Mouse (Mus musculus) midbrain, embryonic 10.5 days (tissue): Measurements from ENCODE around the gene Naa40. TPM values are rescaled to one million over a fixed set of nuclear protein-coding genes. Genes with fewer than 3 reads are reported as not detected.

ENCODE experiments used
- DNase-seq: peaks from one replicate; pipeline ENCODE4 v3.0.0-alpha.2; 2017; ENCODE audit warnings: low spot score
- H3K27ac ChIP-seq: fragments of 300-500 bp; sonication (generic); replicated peaks from 2 replicates; pipeline ENCODE4 v1.5.1; 2016; ENCODE audit warnings: mild to moderate bottlenecking
- H3K27me3 ChIP-seq: fragments of 300-500 bp; sonication (generic); 2 replicates; pipeline ENCODE4 v1.6.1; 2016; ENCODE audit warnings: low read depth, mild to moderate bottlenecking; ENCODE audit not compliant: poor library complexity, severe bottlenecking
- H3K36me3 ChIP-seq: fragments of 300-500 bp; sonication (generic); 2 replicates; pipeline ENCODE4 v1.6.1; 2016; ENCODE audit warnings: mild to moderate bottlenecking, moderate library complexity
- H3K4me1 ChIP-seq: fragments of 300-500 bp; sonication (generic); 2 replicates; pipeline ENCODE4 v1.6.1; 2016
- H3K4me3 ChIP-seq: fragments of 300-500 bp; sonication (generic); 2 replicates; pipeline ENCODE4 v1.5.1; 2016; ENCODE audit warnings: mild to moderate bottlenecking, moderate library complexity
- H3K9me3 ChIP-seq: fragments of 300-500 bp; sonication (generic); replicated peaks from 2 replicates; pipeline ENCODE4 v1.6.1; 2016; ENCODE audit warnings: mild to moderate bottlenecking
- WGBS: fragments of 180-500 bp; shearing (Covaris S2); methylation state at CpG from one replicate; pipeline ENCODE4 v1.1.7; 2016; 5-methylcytosine and 5-hydroxymethylcytosine counted together
- polyA plus RNA-seq: library from polyadenylated mRNA; unstranded; fragments of >200 nt; fragmentation: Nextera tagmentation; extraction: Ambion mirVana; gene quantifications from 2 replicates; pipeline ENCODE4 v1.2.1, GENCODE M21; 2016

Gene Naa40
- polyA plus RNA-seq, 1 experiment from 2014 or later: 105 TPM

DNA sequence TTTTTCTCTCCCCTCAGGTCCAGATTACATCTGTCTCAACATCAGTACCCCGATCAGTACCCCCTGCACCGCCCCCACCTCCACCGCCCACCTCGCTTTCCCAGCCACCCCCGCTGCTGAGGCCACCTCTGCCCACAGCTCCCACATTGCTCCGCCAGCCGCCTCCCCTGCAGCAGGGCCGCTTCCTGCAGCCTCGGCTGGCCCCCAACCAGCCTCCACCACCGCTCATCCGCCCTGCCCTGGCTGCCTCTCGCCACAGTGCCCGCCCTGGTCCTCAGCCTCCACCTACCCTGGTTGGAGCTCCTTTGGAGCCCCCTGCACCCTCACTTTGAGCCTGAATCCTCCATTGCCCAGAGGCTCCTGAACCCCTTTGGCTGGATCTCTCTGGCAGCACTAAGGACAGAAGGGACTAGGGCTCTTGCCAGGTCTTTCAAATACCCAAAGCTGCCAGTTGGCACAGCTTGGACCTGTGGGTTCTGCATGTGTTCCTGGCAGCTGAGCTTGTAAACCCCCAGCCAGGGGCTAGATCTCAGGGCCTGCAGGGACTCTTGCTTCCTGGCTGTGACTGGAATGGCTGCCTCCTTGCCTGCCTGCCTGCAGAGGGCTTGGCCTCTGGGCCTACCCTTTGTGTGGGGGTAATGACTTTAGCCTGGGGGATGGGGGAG, 33.5 kb upstream of the Naa40 start:
- Histone ChIP-seq H3K27me3 (no peaks in the 10 kb centered on the region), H3K9me3 (no peaks in the 10 kb centered on the region), H3K4me3 (0 out of 2 replicates have a peak overlapping the region, but pooled peaks have one; percentile 1), H3K4me1 (peaks cover 82% of the 10 kb centered on the region), H3K27ac (peak overlapping the region; percentile 19), H3K36me3 (peaks cover 100% of the 10 kb centered on the region)
- WGBS: 91% methylated on average over 13 of the region's 13 CpGs
- no peak for DNase-seq

DNA sequence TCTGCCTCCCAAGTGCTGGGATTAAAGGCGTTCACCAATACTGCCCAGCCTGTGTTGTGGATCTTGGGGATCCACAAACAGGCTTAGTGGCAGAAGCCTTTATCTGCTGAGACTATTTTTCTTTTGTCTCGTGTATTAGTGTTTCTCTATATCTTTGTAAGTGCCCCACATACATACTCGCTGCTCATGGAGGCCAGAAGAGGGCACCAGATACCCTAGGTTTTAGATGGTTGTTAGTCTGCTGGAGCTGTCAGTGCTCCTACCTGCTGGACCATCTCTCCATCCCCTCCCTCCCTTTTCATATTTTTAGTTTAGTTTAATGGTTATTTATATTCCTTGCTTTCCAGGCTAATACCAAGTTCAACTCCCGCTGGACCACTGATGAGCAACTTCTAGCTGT, 32.5 kb upstream of the Naa40 start:
- 90% methylated on average over 4 of the region's 4 CpGs for WGBS
- Histone ChIP-seq H3K4me1 (peaks cover 82% of the 10 kb centered on the region), H3K27ac (no peak overlapping the region), H3K9me3 (no peaks in the 10 kb centered on the region), H3K4me3 (no peak overlapping the region), H3K36me3 (peaks cover 90% of the 10 kb centered on the region), H3K27me3 (no peaks in the 10 kb centered on the region)
- no peak for DNase-seq

DNA sequence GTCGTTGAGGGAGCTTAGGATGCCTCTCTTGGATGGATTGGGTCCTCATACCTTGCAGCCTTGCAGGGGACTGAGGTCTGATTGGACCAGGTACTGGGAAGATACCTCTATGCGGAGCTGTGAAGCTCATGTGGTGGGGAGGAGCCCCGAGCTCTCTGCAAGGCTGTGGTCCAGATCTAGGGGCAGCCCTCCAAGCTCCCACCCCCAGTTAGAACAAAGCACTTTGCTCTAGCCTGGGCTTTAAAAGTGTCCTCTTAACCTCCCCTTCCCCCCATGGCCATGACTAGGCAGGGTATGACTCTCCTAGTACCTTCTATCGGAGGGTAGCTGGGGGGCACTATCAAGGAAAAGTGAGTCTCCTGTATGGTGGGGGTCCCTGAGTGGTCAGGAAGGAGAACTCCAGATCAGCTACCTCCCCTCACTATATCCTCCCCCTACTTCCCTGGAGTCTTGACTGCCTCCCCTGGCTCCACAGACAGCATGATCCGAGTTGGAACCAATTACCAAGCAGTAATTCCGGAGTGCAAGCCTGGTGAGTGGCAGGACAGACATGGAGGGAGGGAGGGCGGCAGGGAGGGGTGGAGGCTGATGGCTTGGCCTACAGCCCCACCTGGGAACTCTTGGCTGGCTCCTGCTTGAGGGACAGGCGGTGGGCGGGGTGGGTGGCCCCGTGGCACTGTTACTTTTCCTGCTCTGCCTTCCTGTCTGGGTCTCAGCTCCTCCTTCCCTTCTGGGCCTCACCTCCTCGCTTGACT, 28.5 kb upstream of the Naa40 start:
- no peak for DNase-seq
- H3K27ac ChIP-seq: peak overlapping the region; percentile 100
- WGBS: 12% methylated on average over 11 of the region's 11 CpGs
- H3K4me1 ChIP-seq: peaks cover 84% of the 10 kb centered on the region
- H3K36me3 ChIP-seq: peaks cover 50% of the 10 kb centered on the region
- peak overlapping the region; percentile 98 for H3K4me3 ChIP-seq
- H3K27me3 ChIP-seq: no peaks in the 10 kb centered on the region
- no peaks in the 10 kb centered on the region for H3K9me3 ChIP-seq

DNA sequence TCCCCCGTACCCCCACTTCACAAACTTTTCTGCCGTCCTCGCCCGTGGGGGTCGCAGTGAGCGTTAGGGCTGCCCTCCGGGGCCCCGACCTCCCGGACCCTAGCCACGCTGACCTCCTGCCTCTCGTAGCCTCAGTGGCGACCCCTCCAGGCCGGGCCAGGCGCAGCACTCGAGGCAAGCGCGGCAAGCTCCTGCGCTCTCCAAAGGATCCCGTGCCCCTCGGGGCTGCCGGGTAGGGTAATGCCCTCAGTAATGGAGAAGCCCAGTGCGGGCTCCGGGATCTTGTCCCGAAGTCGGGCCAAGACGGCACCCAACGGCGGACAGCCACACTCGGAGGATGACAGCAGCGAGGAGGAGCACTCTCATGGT, 27.7 kb upstream of the Naa40 start:
- peaks cover 86% of the 10 kb centered on the region for H3K4me1 ChIP-seq
- 0% methylated on average over 30 of the region's 30 CpGs for WGBS

DNA sequence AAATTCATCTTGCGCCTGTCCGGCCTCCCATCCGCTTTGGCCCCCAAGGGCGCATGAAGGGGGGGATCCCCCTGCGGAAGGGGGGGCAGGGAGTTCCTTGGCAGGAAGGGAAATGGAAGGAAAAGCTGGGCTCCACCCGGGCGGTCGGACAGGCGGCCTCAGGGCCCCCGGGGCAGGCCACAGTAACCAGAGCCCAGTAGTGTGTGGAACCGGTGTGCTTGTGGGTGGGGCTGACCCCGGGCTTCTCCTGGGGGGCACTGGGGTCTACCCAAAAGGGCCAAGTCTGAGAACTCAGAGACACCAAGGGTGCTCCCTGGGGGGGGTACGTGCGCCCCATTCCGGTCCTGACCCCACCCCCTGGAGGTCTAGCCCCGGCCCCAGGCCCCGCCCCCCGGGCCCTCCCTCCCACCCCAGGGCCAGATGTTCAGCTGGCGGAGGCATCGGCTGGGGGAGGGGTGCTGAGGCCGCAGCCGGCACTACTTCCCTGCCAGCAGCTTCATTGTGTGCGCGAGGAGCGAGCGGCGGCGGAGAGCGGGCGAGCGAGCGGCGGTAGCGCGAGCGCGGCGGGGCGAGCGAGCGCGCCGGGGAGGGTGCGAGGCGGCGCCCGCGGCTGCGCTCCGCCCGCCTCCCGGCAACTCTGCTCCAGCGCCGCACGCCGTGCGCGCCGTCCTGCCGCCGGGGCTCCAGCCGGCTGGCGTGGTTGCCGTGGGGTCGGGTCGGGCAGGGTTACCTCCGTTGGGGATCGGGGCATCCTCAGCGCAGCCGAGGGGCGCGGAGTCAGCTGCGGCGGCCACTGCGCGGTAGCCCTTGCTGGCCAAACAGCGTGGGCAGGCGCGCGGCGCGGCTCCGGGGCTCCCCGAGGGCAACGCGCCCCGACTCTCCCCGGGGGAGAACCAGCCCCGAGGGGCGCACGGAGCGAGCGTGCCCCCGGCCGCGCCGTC, 27.1 kb upstream of the Naa40 start:
- H3K27ac ChIP-seq: peak overlapping the region; percentile 100
- peak overlapping the region; percentile 98 for H3K4me3 ChIP-seq
- H3K9me3 ChIP-seq: no peaks in the 10 kb centered on the region
- H3K4me1 ChIP-seq: peaks cover 90% of the 10 kb centered on the region
- no peaks in the 10 kb centered on the region for H3K27me3 ChIP-seq
- peak; percentile 94 for DNase-seq
- under 1% methylated on average over 84 of the region's 97 CpGs for whole genome bisulfite sequencing
- H3K36me3 ChIP-seq: peaks cover 36% of the 10 kb centered on the region

More for the DNA sequence above, 27.7 kb upstream of the Naa40 start:
- DNase-seq: peak; percentile 91
- no peaks in the 10 kb centered on the region for H3K9me3 ChIP-seq
- peak overlapping the region; percentile 98 for H3K4me3 ChIP-seq
- peaks cover 42% of the 10 kb centered on the region for H3K36me3 ChIP-seq
- H3K27me3 ChIP-seq: no peaks in the 10 kb centered on the region
- H3K27ac ChIP-seq: peak overlapping the region; percentile 100

DNA sequence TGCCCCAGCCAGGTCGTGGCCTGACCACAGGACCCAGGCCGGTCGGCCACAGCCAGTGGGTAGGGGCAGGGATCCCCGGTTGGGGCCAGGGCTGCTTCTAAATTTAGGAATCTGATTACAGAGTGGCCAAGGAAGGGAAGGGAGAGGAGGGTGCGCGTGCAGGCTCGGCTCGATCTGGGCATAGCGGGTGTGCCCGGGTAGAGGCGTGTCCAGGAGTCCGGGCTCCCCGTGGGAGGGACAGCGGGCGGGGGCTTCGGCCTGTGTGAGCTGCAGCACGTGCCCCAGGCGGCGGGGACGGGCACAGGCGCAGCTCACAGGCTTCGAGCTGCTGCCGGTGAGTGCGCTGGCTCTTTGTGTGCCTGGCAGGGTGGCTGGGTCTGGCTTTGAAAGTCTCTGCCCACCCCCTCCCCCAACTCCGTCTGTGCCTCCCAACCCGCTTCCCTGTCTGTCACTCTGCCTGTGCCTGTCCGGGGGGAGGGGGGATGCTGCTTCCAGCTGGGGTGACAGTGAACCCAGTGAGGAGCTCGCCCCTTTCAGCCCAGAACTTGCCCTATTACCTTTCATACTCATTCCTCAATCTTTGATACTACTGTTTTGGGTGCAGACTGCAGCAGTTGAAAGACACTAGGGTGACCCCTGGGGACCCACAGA, 26.2 kb upstream of the Naa40 start, which contains the start of gene Rcor2:
TSS of gene Rcor2 (plus strand) at position 235 of the 651 bp plus-strand sequence.
- peak within 1 kb of the TSS; percentile 100 for H3K27ac ChIP-seq
- H3K36me3 ChIP-seq: peaks cover 27% of the 10 kb centered on the region
- 0% methylated on average over 28 of the region's 28 CpGs for WGBS
- peak within 1 kb of the TSS; percentile 98 for H3K4me3 ChIP-seq
- peaks cover 3% of the 10 kb centered on the region; the same call in 1 of the 2 replicates for H3K9me3 ChIP-seq
- no peaks in the 10 kb centered on the region for H3K27me3 ChIP-seq
- H3K4me1 ChIP-seq: peaks cover 82% of the 10 kb centered on the region
- DNase-seq: peak; percentile 91

DNA sequence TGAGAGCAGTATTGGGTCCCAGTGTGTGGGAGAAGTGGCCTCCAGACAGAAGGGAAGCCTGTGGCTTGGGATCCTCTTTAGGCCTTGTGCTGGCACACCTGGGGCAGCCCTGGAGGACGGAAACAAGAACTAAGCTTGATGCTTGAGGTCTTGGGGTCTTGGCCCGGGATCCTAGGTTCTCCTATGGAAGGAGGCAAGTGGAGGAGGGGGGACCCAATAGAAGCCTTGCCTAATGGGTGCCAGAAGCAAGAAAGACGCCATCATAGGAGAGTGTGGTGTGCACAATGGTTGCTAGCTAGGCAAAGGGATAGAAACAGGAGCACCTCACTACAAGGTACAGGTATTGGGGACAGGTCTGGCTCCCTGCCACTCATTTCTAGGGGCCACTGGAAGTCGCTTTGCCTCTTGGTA, 25.4 kb upstream of the Naa40 start:
- Histone ChIP-seq H3K4me1 (peaks cover 74% of the 10 kb centered on the region), H3K4me3 (peak overlapping the region; percentile 98)
- 21% methylated on average over 4 of the region's 4 CpGs for WGBS

DNA sequence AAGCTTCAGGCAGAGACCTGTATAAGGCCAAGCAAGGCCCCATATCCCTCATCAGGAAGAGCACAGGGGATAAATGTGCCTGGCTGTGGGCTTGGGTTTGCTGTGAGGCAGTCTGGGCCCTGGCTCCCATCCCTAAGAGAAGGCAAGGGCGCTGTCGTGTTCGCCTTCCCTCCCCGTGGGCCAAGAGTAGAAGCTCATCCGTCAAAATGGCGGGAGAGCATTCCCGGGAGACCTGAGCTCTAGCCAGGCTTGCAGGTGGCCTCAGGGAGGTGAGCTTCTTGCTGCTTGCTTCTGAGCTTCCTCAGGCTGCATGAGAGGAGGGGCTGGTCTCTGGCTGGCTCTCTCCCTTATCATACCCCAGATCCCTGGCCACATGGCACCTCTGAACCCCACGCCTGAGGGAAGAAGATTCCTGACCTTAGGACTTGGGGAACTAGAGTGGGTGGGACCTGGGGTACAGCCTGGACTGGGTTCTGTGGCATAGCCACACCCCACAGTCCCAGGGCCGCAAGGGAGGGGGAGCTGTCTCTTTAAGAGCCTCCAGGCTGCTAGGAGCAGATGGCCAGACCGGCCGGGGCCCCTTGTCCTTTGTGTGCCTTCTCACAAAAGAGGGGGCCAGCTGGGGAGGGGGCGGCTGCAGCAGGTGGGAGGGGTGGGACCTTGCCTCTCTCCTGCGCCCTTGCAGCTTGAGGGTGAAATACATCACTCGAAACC, 24.7 kb upstream of the Naa40 start:
- H3K4me1 ChIP-seq: peaks cover 66% of the 10 kb centered on the region
- H3K27ac ChIP-seq: peak overlapping the region; percentile 100
- H3K9me3 ChIP-seq: peaks cover 5% of the 10 kb centered on the region; the same call in 1 of the 2 replicates
- DNase-seq: peak; percentile 89
- H3K27me3 ChIP-seq: no peaks in the 10 kb centered on the region
- H3K36me3 ChIP-seq: peaks cover 12% of the 10 kb centered on the region
- 9% methylated on average over 14 of the region's 14 CpGs for WGBS
- H3K4me3 ChIP-seq: peak overlapping the region; percentile 98

More for the DNA sequence above, 25.4 kb upstream of the Naa40 start:
- peaks cover 5% of the 10 kb centered on the region; the same call in 1 of the 2 replicates for H3K9me3 ChIP-seq
- DNase-seq: no peak
- no peaks in the 10 kb centered on the region for H3K27me3 ChIP-seq
- peaks cover 20% of the 10 kb centered on the region for H3K36me3 ChIP-seq
- peak overlapping the region; percentile 100 for H3K27ac ChIP-seq

DNA sequence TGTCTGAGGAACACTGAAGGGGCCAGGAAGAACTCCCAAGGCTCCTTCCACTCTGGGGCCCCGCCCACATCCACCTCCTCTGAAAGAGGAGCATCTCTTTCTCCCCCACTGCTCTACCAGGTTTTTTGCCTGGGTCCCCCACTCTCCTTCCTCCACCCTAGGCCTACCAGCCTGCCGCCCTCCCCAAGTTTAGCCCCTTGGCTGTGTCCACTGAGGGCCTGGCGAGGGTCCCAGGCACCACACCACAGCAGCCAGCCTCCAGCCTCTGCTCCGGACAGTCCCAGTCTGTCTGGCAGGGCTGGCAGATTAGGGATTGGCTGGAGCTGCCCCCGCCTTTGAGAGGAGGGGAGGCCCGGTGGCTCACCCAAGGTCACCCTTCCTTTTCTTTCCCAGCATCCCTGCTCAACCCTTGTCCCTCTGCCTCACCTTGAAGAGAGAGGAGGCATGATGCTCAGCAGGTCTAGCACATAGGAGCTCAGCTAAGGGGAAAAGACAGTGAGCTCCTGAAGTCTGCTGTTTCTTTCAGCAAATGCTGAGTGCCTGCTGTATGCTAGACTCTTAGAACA, 23.9 kb upstream of the Naa40 start:
- peaks cover 4% of the 10 kb centered on the region for H3K36me3 ChIP-seq
- H3K27ac ChIP-seq: peak overlapping the region; percentile 100
- DNase-seq: peak; percentile 69
- peaks cover 58% of the 10 kb centered on the region for H3K4me1 ChIP-seq
- peak overlapping the region; percentile 98 for H3K4me3 ChIP-seq
- H3K9me3 ChIP-seq: peaks cover 5% of the 10 kb centered on the region; the same call in 1 of the 2 replicates
- 2% methylated on average over 6 of the region's 6 CpGs for WGBS
- no peaks in the 10 kb centered on the region for H3K27me3 ChIP-seq

DNA sequence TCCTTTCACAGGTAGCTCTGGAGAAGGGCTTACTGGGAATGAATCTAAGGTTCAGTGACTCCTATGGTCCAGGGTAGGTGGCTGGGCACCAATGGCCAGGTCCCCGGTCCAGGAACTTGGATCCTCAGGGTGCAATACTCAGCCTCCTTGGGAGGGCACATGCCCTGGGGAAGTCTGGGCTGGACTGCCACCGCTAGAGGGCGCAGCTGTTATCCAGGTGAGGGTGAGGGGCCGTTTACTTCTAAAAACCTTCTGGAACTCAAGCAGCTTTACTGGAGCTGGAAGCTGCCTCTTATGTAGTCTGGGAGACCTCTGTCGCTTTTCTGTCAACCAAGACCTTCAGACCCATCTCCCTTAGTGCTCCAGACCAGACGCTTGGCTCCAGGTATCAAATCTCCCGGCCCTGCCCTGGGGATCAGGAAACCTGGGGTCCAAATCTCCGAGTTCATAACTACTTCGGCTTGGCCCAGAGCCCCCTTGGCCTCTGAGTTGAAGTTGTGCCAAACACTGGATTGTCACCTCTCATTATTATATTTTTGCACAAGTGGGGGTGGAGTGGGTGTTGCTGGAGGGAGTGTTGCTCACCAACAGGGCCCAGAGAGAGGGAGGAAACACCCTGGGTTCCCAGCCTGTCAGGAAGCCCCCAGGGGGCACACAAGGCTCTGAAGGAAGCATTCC, 23.2 kb upstream of the Naa40 start:
- WGBS: 20% methylated on average over 9 of the region's 9 CpGs
- DNase-seq: peak; percentile 83

DNA sequence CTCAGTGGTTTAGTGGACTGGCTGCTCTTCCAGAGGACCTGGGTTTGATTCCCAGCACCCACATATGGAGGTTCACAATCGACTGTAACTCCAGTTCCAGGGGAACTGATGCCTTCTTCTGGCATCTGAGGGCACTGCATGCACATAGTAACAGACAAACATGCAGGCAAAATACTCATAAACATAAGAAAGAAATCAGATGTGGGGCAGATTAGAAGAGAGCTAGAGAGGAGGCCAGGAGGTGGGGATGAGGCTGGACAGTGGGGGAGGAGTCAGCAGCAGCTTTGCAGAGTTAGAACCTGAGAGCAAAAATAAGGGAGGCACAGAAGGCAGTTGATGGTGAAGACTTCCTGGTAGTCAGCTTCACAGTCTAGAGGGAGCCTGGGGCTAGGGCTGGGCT, 21.6 kb upstream of the Naa40 start:
- Histone ChIP-seq H3K9me3 (peaks cover 5% of the 10 kb centered on the region; the same call in 1 of the 2 replicates), H3K36me3 (no peaks in the 10 kb centered on the region), H3K27me3 (no peaks in the 10 kb centered on the region), H3K4me1 (peaks cover 43% of the 10 kb centered on the region), H3K4me3 (no peak overlapping the region), H3K27ac (0 out of 2 replicates have a peak overlapping the region, but pooled peaks have one; percentile 100)
- WGBS: 89% methylated on average over 1 of the region's 1 CpGs
- no peak for DNase-seq

More for the DNA sequence above, 23.2 kb upstream of the Naa40 start:
- H3K36me3 ChIP-seq: no peaks in the 10 kb centered on the region
- no peaks in the 10 kb centered on the region for H3K27me3 ChIP-seq
- peaks cover 52% of the 10 kb centered on the region for H3K4me1 ChIP-seq
- peak overlapping the region; percentile 98 for H3K4me3 ChIP-seq
- H3K27ac ChIP-seq: peak overlapping the region; percentile 100
- peaks cover 5% of the 10 kb centered on the region; the same call in 1 of the 2 replicates for H3K9me3 ChIP-seq
